Mouse (Mus musculus) cerebellum, adult 2 months (tissue): Measurements from ENCODE around the gene Btbd8. TPM values are rescaled to one million over a fixed set of nuclear protein-coding genes. Genes with fewer than 3 reads are reported as not detected.

Source experiments
- DNase-seq, 2 experiments: peaks; one replicate each; pipeline ENCODE4 v3.0.0; 2021
- H3K27ac ChIP-seq: fragments of 200-500 bp; 2 replicates; pipeline ENCODE4 v1.5.1; 2012; ENCODE audit warnings: low read length, control low read depth, inconsistent platforms; ENCODE audit not compliant: insufficient read depth
- H3K27me3 ChIP-seq: fragments of 200-500 bp; 2 replicates; pipeline ENCODE4 v1.6.1; 2012; ENCODE audit warnings: inconsistent platforms, mild to moderate bottlenecking, low read length, moderate library complexity; ENCODE audit not compliant: control insufficient read depth, insufficient read depth
- H3K4me1 ChIP-seq: fragments of 200-500 bp; 2 replicates; pipeline ENCODE4 v1.6.1; 2011; ENCODE audit warnings: low read length; ENCODE audit not compliant: control insufficient read depth, insufficient read depth
- H3K4me3 ChIP-seq: fragments of 200-500 bp; replicated peaks from 2 replicates; pipeline ENCODE3; 2011; ENCODE audit warnings: mild to moderate bottlenecking, low read depth, low read length, control low read depth; ENCODE audit not compliant: insufficient read depth
- CTCF ChIP-seq: fragments of 200-500 bp; IDR thresholded peaks from 2 replicates; pipeline ENCODE4 v1.5.1; 2011; ENCODE audit warnings: low read depth, mild to moderate bottlenecking, control low read depth, low read length, moderate library complexity, borderline replicate concordance; ENCODE audit not compliant: insufficient read depth
- POLR2A ChIP-seq: fragments of 200-500 bp; IDR thresholded peaks from 2 replicates; pipeline ENCODE4 v1.6.1; 2011; ENCODE audit warnings: low read length, control low read depth, borderline replicate concordance; ENCODE audit not compliant: insufficient read depth
- WGBS: fragments of 180-500 bp; shearing (Covaris S2); methylation state at CpG from one replicate; pipeline ENCODE4 v1.1.7; 2018; 5-methylcytosine and 5-hydroxymethylcytosine counted together
- polyA plus RNA-seq: library from polyadenylated mRNA; depleted of rRNA; stranded (reverse); fragments of >200 nt; gene quantifications from 2 replicates; pipeline ENCODE4 v1.2.3, GENCODE M21; 2012

Gene Btbd8
- polyA plus RNA-seq, 1 experiment: 32.9 TPM

- Histone ChIP-seq H3K27ac (peak overlapping the region; percentile 93; the same call in 1 of the 2 replicates), H3K27me3 (no peaks in the 10 kb centered on the region), H3K4me3 (no peak overlapping the region), H3K4me1 (peaks cover 9% of the 10 kb centered on the region)
- TF ChIP-seq CTCF: no peak
- no peak for TF ChIP-seq POLR2A
- peak; percentile 79 to 92 for DNase-seq
- WGBS: 30% methylated on average over 2 of the region's 2 CpGs
Measured at GRCm38 (mm10) chr5:107496047-107496446, 58.2 kb downstream of the Btbd8 start.

GRCm38 (mm10) chr5:107497519-107498501 is 60.0 kb downstream of the Btbd8 start:
- WGBS: 12% methylated on average over 10 of the region's 10 CpGs
- H3K27ac ChIP-seq: peak overlapping the region; percentile 94
- no peaks in the 10 kb centered on the region for H3K27me3 ChIP-seq
- peak; percentile 57; the same call in 1 of the 2 replicates for TF ChIP-seq POLR2A
- TF ChIP-seq CTCF: no peak
- H3K4me1 ChIP-seq: peaks cover 11% of the 10 kb centered on the region
- H3K4me3 ChIP-seq: peak overlapping the region; percentile 79
- peak; percentile 48 to 72 for DNase-seq

GRCm38 (mm10) chr5:107498806-107499310 is 61.1 kb downstream of the Btbd8 start:
- TF ChIP-seq POLR2A (no peak), CTCF (no peak)
- 9% methylated on average over 5 of the region's 5 CpGs for WGBS
- DNase-seq: peak; percentile 44 to 55
- Histone ChIP-seq H3K27ac (peak overlapping the region; percentile 90), H3K4me3 (peak overlapping the region; percentile 79), H3K4me1 (peaks cover 16% of the 10 kb centered on the region), H3K27me3 (no peaks in the 10 kb centered on the region)

GRCm38 (mm10) chr5:107499891-107500535 is 62.2 kb downstream of the Btbd8 start:
- Histone ChIP-seq H3K27me3 (no peaks in the 10 kb centered on the region), H3K4me3 (peak overlapping the region; percentile 20), H3K4me1 (peaks cover 20% of the 10 kb centered on the region), H3K27ac (no peak overlapping the region)
- TF ChIP-seq POLR2A (no peak), CTCF (no peak)
- 15% methylated on average over 5 of the region's 5 CpGs for WGBS
- DNase-seq: peak; percentile 76 to 84

GRCm38 (mm10) chr5:107500741-107501140 is 62.9 kb downstream of the Btbd8 start:
- TF ChIP-seq POLR2A: no peak
- TF ChIP-seq CTCF: no peak
- Histone ChIP-seq H3K27ac (no peak overlapping the region), H3K4me3 (no peak overlapping the region)

GRCm38 (mm10) chr5:107507321-107507720 is 69.5 kb downstream of the Btbd8 start, which contains the start of gene Gm42669:
TSS of gene Gm42669 (plus strand) at chr5:107507621.
- H3K4me3 ChIP-seq: no peak within 1 kb of the TSS
- no peak for TF ChIP-seq POLR2A
- TF ChIP-seq CTCF: no peak
- no peaks in the 10 kb centered on the region for H3K27me3 ChIP-seq
- DNase-seq: no peak
- 83% methylated on average over 4 of the region's 4 CpGs for WGBS
- H3K27ac ChIP-seq: no peak within 1 kb of the TSS
- peaks cover 9% of the 10 kb centered on the region; the same call in 1 of the 2 replicates for H3K4me1 ChIP-seq

More at GRCm38 (mm10) chr5:107500741-107501140, 62.9 kb downstream of the Btbd8 start:
- Histone ChIP-seq H3K27me3 (no peaks in the 10 kb centered on the region), H3K4me1 (peaks cover 17% of the 10 kb centered on the region)
- no peak for DNase-seq
- 26% methylated on average over 1 of the region's 1 CpGs for WGBS

- 78% methylated on average over 10 of the region's 10 CpGs for WGBS
- no peak for TF ChIP-seq POLR2A
- TF ChIP-seq CTCF: no peak
- no peak overlapping the region for H3K4me3 ChIP-seq
- DNase-seq: no peak
- H3K4me1 ChIP-seq: 0 out of 2 replicates have a peak, but pooled peaks cover 3% of the 10 kb centered on the region
- H3K27ac ChIP-seq: no peak overlapping the region
- no peaks in the 10 kb centered on the region for H3K27me3 ChIP-seq
Measured at GRCm38 (mm10) chr5:107510503-107510902, 72.7 kb downstream of the Btbd8 start.

GRCm38 (mm10) chr5:107511326-107511725 is 73.5 kb downstream of the Btbd8 start:
- WGBS: 72% methylated on average over 2 of the region's 2 CpGs
- no peak for DNase-seq

More at GRCm38 (mm10) chr5:107511326-107511725, 73.5 kb downstream of the Btbd8 start:
- Histone ChIP-seq H3K27ac (no peak overlapping the region), H3K27me3 (no peaks in the 10 kb centered on the region), H3K4me1 (0 out of 2 replicates have a peak, but pooled peaks cover 3% of the 10 kb centered on the region), H3K4me3 (no peak overlapping the region)
- TF ChIP-seq CTCF: no peak
- no peak for TF ChIP-seq POLR2A
